Mouse (Mus musculus): Measurements from ENCODE around the gene Timeless.
"Not testable (repeated sequence)": the region's sequence is repeated elsewhere in the genome, so short reads cannot be mapped to it uniquely, and the experiment has no call there.

Gene Timeless

GRCm38 (mm10) chr10:128255925-128256324, 24.1 kb downstream of the Timeless start:
- DNase-seq (ENCODE audit: low spot score in 2 of 2) = no peak

DNA sequence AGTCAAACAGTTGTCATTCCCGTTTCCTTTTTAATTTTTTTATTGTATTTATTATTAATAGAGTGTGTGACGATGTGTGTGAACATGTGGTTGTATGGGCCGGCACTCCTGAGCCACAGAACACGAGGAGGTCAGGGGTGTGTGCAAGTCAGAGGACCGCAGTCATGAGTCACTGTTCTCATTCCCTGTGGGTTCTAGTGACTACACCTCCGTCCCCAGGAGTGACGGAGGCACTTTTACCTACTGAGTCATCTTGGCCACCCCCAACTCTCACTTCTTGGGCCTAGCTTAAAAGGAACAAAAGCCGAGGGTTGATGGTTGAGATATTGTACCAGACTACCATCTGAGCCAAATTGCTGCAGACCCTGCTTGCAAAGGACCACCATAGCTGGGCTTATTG, 24.5 kb downstream of the Timeless start:
- no peak for DNase-seq (ENCODE audit: low spot score in 2 of 2)

DNA sequence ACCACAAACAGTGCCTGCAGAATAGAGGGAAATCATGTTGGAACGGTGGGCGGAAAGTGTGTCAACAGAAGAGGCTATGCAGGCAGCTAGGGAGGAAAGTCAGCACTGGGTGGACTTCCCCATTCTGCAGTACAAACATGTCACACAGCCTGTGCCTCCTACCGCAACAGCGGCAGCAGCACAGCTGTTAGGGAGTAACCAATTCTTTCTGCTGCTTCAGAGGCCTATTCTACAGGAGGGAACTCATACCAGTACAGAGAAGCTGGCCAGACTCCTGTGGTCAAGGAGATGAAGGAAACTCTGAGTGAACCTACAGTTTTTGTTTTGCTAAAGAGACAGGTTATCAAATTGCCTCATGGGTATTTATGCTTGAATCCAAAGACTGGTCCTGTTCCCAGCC, 27.1 kb downstream of the Timeless start:
- no peak for DNase-seq (ENCODE audit: low spot score in 2 of 2)

DNA sequence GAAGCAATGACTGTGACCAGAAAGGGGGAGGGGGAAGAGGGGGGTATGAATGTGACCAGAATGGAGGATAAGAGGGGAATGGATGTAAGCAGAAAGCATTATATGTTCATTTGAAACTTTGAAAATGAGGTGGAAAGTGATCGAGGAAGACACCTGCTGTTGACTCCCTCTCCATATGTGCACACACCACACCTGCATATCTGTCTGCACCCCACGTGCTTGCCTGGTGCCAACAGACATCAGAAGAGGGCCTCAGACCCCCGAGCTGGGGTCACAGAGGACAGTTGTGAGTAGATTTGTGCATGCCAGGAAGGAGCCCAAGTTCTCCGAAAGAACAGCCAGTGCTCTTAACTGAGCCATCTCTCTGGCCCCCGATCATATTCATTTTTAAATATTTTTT, 28.1 kb downstream of the Timeless start:
- DNase-seq (ENCODE audit: low spot score in 2 of 2) = no peak

DNA sequence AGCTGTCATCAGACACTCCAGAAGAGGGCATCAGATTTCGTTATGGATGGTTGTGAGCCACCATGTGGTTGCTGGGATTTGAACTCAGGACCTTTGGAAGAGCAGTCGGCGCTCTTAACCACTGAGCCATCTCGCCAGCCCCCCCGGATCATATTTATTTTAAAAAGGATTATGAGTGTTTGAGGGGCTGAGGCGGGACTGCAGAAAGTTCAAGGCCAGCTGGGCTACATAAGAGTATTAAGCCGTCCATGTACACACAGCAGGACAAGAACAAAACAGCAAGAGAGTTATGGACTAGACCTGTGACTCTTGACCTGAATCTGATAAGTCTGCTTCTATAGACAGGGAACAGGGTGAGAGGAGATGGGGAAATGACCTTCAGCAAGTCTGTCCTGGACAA, 28.5 kb downstream of the Timeless start:
- DNase-seq (ENCODE audit: low spot score in 2 of 2) = not testable (repeated sequence)

GRCm38 (mm10) chr10:128262300-128262699, 30.4 kb downstream of the Timeless start:
- DNase-seq (ENCODE audit: low spot score in 2 of 2) = no peak

DNA sequence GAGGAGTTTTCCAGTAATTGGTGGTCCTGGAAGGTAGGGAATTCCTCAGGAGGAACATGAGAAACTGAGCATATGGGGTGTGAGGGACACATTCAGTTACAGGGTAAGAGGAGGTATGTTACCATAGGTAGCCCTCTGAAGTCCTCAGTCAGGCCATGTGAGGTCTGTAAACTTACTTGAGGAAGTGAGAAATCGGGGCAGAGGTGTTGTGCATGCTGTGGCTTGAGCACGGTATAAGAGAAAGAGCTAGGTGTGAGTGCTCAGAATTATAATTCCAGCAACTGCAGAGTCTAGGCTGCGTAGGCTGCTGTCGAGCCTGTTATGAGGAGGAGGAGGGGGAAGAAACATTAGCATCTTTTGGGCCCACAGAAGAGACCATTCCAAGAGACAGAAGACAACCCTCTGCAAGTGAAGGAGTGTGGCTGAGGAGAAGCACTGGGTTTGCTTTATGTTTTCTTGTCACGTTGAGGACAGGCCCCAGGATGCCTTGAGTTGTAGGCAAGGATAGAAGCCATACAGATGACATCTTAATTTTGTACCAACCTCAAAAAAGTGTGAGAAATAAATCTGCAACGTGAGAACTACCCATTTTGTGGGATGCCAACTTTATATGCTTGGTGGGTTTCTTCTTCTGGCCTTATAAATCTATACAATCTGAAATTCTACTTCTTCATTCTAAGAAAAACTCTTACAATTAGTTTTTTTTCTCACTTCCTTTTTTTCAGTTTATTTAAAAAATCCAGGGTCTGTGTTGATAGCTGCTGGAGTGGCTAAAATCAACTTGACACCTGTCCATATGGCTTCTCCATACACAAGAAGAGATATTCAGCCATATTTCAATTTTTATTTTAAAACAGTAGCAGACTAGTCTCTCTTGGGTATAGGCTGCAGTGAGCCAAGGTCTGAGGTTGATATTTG, 31.8 kb downstream of the Timeless start:
- DNase-seq (ENCODE audit: low spot score in 2 of 2) = no peak

- no peak for DNase-seq (ENCODE audit: low spot score in 2 of 2)
Observed at GRCm38 (mm10) chr10:128268371-128268770, 36.5 kb downstream of the Timeless start, which contains the start of gene Apof. Apof (plus strand) TSS chr10:128268671.

- no peak for DNase-seq (ENCODE audit: low spot score in 2 of 2)
Observed at GRCm38 (mm10) chr10:128269206-128269910, 37.5 kb downstream of the Timeless start.

DNA sequence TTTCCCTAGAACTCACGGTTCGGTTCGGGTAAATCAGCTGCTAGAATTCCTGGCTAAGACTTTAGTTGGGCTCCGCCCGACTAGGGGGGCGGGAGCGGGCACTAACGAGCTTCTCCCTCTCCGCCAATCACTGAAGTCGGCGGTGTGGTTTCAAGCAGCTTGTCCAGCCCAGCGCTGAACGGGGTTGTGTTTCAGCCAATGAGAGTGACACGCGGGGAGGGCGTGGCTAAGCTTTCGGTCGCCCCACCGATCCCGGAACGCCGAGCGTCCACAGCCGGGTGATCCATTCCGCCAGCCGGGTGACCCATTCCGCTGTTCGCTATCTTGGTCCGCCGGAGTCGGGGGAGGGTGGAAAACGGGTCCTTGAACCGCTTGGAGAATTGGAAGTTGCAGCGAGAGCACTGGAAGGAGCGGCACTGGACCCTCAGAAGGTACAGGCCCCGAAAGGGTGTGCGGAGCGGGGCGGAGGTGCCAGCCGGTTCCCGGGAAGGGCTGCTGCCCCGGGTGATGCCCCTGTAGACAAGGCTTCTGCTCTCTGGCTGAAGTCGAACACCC, 38.5 kb downstream of the Timeless start, which contains the start of gene Stat2:
Stat2 (plus strand) TSS at position 273 of the 555 bp plus-strand sequence.
- DNase-seq (ENCODE audit: low spot score in 2 of 2) = peak; percentile 92 to 94

GRCm38 (mm10) chr10:128270866-128271265, 39.0 kb downstream of the Timeless start:
- no peak for DNase-seq (ENCODE audit: low spot score in 2 of 2)

- DNase-seq (ENCODE audit: low spot score in 2 of 2) = no peak
Observed at GRCm38 (mm10) chr10:128271883-128272282, 40.0 kb downstream of the Timeless start.

DNA sequence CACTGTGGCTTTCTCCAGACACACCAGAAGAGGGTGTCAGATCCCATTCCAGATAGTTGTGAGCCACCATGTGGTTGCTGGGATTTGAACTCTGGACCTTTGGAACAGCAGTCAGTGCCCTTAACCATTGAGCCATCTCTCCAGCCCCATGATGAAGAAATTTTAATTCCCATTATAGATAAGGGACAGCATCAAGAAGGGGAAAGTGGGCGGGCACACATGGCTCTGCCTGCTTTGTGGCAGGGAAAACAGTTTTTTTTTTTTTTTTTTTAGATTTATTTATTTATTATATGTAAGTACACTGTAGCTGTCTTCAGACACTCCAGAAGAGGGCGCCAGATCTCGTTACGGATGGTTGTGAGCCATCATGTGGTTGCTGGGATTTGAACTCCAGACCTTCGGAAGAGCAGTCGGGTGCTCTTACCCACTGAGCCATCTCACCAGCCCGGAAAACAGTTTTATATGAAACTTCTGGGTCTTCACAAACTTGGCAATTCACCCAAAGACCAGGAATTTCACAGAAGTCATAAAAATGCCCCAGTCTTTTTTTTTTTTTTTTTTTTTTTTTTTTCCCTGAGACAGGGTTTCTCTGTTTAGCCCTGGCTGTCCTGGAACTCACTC, 41.1 kb downstream of the Timeless start:
- not testable (repeated sequence) for DNase-seq (ENCODE audit: low spot score in 2 of 2)

DNA sequence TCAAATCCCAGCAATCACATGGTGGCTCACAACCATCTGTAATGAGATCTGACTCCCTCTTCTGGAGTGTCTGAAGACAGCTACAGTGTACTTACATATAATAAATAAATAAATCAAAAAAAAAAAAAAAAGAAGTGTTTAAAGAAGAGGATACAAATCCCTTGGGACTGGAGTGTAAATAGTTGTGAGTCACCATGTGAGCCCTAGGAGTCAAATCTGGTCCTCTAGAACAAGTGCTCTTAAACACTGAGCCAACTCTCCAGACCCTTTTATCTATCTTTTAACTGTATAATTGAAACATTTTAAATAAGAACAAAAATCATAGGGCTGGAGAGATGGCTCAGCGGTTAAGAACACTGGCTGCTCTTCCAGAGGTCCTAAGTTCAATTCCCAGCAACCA, 43.5 kb downstream of the Timeless start:
- not testable (repeated sequence) for DNase-seq (ENCODE audit: low spot score in 2 of 2)

DNA sequence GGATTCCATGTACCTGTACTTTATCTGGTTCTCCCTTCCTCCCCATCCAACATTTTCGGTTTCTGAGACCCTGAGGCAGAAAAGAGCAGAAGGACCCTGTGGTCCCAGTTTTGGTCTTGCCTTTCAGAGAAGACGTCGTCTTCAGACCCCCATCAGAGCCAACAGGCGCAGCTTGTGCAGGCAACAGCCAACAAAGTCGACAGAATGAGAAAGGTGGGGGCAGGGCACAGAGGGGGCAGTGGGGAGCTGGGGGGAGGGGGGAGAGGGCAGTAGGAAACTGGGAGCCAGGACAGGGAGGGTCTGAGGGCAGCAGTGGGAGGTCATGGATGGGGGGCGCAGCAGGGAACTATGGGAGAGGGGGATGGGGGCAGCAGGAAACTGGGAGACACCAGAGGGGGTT, 46.3 kb downstream of the Timeless start:
- DNase-seq (ENCODE audit: low spot score in 2 of 2) = no peak

GRCm38 (mm10) chr10:128280943-128281342, 49.1 kb downstream of the Timeless start:
- no peak for DNase-seq (ENCODE audit: low spot score in 2 of 2)

GRCm38 (mm10) chr10:128281682-128282081, 49.8 kb downstream of the Timeless start:
- no peak for DNase-seq (ENCODE audit: low spot score in 2 of 2)

DNA sequence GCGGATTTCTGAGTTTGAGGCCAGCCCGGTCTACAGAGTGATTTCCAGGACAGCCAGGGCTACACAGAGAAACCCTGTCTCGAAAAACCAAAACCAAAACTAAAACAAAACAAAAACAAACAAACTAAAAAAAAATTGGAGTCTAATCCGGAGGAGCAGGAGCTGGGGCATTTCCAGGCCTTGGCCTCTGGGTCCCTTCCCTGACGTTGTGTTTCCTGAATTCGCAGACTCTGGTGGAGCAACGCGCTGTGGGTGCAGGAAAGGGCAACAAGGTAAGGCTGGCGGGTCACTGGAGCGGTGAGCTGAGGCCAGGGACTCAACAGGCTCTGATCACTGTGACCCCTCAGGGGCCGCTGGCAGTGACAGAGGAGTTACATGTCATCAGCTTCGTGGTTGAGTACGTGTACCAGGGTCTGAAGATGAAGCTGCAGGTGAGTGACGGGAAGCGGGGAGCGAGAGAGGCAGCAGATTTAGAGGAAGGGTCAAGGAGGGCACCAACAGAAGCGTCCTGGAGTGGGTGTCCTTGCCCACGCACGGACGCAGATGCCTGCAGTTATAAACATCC, 51.1 kb downstream of the Timeless start:
- DNase-seq (ENCODE audit: low spot score in 2 of 2) = no peak

DNA sequence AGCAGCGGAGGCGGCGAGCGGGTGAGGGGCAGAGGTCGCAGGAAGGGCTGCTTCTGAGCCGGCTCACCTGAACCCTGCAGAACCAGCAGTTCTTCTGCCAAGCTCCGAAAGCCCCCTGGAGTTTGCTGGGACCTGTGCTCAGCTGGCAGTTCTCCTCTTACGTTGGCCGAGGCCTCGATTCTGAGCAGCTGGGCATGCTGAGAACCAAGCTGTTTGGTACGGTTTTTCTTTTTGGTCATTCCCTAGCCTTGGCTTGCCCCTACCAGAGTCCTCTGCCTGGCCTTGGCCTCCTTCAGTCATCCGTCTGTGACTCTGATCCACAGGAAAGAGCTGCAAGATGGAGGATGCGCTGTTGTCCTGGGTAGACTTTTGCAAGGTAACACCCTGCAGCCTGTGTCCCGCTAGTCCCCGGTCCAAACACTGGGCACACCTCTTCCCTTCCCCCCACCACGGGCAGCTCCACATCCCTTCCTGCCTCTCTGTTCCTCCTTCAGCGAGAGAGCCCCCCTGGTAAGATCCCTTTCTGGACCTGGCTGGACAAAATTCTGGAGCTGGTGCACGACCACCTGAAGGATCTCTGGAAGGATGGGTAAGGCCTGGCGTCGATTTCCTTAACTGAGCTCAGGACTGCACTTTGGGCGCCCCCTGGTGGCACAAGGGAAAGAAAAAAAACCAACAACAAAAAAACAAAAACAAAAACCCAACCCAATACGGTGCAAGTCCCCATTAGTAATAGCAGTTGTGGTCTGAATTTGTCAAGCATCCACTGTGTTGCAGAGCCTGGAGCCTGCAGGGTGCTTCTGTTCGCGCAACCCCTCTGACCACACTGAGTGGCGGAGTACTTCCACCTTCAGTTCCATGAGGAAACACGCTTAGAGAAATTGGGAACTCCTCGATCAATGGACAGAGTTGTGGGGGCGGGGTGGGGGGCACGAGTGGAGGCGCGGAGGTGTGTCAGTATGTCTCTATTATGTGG, 52.0 kb downstream of the Timeless start:
- DNase-seq (ENCODE audit: low spot score in 2 of 2) = peak in 1 of 2 experiments; percentile 71

- not testable (repeated sequence) for DNase-seq (ENCODE audit: low spot score in 2 of 2)
Observed at GRCm38 (mm10) chr10:128290594-128290993, 58.7 kb downstream of the Timeless start.

All from thymus, postnatal 10 days (tissue).